Mouse (Mus musculus) embryonic facial prominence, embryonic 12.5 days (tissue): ENCODE results near the gene Wwp2. TPM values are rescaled to one million over a fixed set of nuclear protein-coding genes. Genes with fewer than 3 reads are reported as not detected.
A peak's percentile ranks its signal among the peaks of the same experiment; 100 is the strongest.

Source experiments
- ATAC-seq: fragments of 200-750 bp; cut with Nextera tagmentation; 2 replicates; pipeline ENCODE4 v1.8.0; 2017; ENCODE audit not compliant: insufficient number of reproducible peaks, insufficient read depth, low FRiP score, low TSS enrichment
- H3K27ac ChIP-seq: fragments of 300-500 bp; sonication (generic); 2 replicates; pipeline ENCODE4 v1.5.1; 2016; ENCODE audit warnings: mild to moderate bottlenecking
- H3K27me3 ChIP-seq: fragments of 300-500 bp; sonication (generic); 2 replicates; pipeline ENCODE4 v1.6.1; 2016; ENCODE audit warnings: mild to moderate bottlenecking, moderate library complexity
- H3K36me3 ChIP-seq: fragments of 300-500 bp; sonication (generic); 2 replicates; pipeline ENCODE4 v1.6.1; 2016; ENCODE audit warnings: mild to moderate bottlenecking
- H3K4me1 ChIP-seq: fragments of 300-500 bp; sonication (generic); 2 replicates; pipeline ENCODE4 v1.6.1; 2016
- H3K4me2 ChIP-seq: fragments of 300-500 bp; sonication (generic); replicated peaks from 2 replicates; pipeline ENCODE4 v1.6.1; 2016; ENCODE audit warnings: mild to moderate bottlenecking, moderate library complexity
- H3K4me3 ChIP-seq: fragments of 300-500 bp; sonication (generic); 2 replicates; pipeline ENCODE4 v1.5.1; 2016; ENCODE audit warnings: mild to moderate bottlenecking
- H3K9ac ChIP-seq: fragments of 300-500 bp; sonication (generic); 2 replicates; pipeline ENCODE4 v1.6.1; 2016; ENCODE audit warnings: mild to moderate bottlenecking, moderate library complexity
- H3K9me3 ChIP-seq: fragments of 300-500 bp; sonication (generic); 2 replicates; pipeline ENCODE4 v1.6.1; 2016; ENCODE audit warnings: mild to moderate bottlenecking, moderate library complexity
- WGBS: fragments of 180-500 bp; shearing (Covaris S2); methylation state at CpG from one replicate; pipeline ENCODE4 v1.1.7; 2016; 5-methylcytosine and 5-hydroxymethylcytosine counted together
- polyA plus RNA-seq: library from polyadenylated mRNA; unstranded; fragments of >200 nt; fragmentation: Nextera tagmentation; extraction: Ambion mirVana; gene quantifications from 2 replicates; pipeline ENCODE4 v1.2.1, GENCODE M21; 2016

Gene Wwp2
- polyA plus RNA-seq, 1 experiment from 2014 or later = 160 TPM

DNA sequence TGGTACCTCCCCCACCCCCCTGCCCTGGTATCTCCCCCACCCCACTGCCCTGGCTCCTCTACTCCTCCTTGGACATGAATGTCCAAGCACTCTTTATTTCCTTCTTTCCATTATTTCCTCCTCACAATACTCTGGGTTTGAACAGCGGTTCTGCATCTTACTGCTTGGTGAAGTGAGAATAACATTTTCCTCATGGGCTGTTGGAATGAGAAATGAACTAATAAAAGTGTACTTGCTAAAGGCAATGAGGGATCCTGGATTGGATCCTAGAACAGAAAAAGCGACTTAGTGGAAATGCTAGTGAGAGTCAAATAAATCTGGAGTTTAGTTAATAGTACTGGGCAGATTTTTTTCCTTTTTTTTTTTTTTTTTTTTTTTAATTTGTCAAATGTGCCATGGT lies 77.1 kb downstream of the Wwp2 start:
- Histone ChIP-seq H3K36me3 (peaks cover 4% of the 10 kb centered on the region; the same call in 1 of the 2 replicates), H3K4me2 (no peak overlapping the region), H3K4me3 (no peak overlapping the region), H3K27ac (no peak overlapping the region), H3K27me3 (no peaks in the 10 kb centered on the region), H3K9me3 (no peaks in the 10 kb centered on the region), H3K4me1 (no peaks in the 10 kb centered on the region), H3K9ac (no peak overlapping the region)
- no peak for ATAC-seq
- 90% methylated on average over 2 of the region's 2 CpGs for WGBS

DNA sequence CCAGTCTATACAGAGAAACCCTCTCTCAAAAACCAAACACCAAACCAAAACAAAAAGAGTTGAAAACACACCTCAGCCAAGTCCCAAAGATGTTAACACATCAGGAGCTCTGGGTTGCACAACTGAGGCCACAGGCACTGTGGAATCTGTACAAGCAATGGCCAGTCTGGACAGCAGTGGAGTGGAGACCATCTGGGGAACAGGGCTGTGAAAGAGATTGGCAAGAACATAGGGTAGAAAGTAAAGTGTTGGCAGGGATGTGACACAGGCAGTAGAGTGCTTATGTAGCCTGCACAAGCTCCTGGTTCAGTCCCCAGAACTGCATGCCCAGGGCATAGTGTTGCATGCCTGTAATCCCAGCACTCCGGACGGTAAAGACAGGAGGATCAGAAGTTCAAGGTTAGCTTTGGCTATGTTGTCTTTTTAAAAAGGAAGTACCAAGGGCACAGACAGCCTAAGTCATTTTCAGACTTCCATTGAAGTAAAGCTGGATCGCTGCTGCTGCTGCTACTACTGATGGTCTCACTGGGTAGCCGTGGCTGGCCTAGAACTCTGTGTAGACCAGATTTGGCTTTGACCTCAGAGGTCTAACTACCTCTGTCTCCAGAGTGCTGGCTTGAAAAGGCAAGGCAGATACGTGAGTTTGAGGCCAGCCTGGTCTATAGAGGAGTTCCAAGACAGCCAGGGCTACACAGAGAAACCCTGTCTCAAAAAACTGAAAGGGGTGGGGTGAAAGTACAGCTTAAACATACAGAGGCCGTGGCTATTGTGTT lies 79.0 kb downstream of the Wwp2 start:
- Histone ChIP-seq H3K9me3 (no peaks in the 10 kb centered on the region), H3K27me3 (no peaks in the 10 kb centered on the region), H3K4me3 (no peak overlapping the region), H3K4me1 (no peaks in the 10 kb centered on the region), H3K27ac (no peak overlapping the region), H3K4me2 (no peak overlapping the region), H3K9ac (no peak overlapping the region), H3K36me3 (peaks cover 4% of the 10 kb centered on the region; the same call in 1 of the 2 replicates)
- WGBS = 85% methylated on average over 6 of the region's 6 CpGs
- ATAC-seq = no peak

DNA sequence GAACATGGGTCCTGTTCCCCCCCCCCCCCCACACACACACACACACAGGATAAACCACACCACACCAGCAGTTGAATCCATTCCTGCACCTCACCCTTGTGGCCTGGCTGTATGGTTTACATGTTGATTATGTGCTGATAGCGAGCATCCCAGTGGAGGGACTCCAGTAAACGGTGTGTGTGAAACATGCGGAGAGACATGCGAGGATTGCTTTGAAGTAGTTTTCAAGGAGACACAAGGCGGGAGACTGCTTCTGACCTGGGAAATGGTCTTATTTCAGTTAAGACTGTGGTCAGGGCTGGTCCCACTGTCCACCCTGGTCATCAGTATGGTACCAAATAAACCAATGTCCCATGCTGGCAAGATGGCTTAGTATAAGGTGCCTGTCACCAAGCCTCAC lies 82.6 kb downstream of the Wwp2 start:
- ATAC-seq = no peak
- no peak overlapping the region for H3K27ac ChIP-seq

DNA sequence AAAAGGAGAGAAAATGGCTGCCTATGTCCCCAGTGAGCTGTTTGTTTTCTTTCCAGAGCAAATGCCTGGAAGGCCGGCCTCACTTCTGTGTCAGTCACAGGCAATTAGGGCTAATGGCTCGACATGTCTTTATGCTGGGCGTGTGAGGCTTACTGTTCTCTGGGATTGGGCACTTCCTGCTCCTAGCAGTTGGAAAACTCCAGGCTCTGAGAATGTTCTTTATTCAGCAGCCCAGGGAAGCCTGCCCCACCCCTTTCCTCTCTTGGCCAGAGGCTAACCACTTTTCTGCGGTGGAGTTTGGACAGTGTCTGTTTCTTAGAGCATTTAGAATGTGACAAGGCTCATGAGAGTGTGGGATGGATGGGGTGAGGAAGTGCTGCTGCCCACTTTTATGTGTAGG lies 83.7 kb downstream of the Wwp2 start:
- Histone ChIP-seq H3K4me2 (no peak overlapping the region), H3K4me1 (no peaks in the 10 kb centered on the region), H3K9me3 (no peaks in the 10 kb centered on the region), H3K36me3 (peaks cover 4% of the 10 kb centered on the region; the same call in 1 of the 2 replicates), H3K4me3 (no peak overlapping the region), H3K27ac (peak overlapping the region; percentile 71), H3K27me3 (no peaks in the 10 kb centered on the region), H3K9ac (no peak overlapping the region; the same call in 1 of the 2 replicates)
- no peak for ATAC-seq
- WGBS = 6% methylated on average over 4 of the region's 4 CpGs

More for the DNA sequence above, 82.6 kb downstream of the Wwp2 start:
- no peaks in the 10 kb centered on the region for H3K4me1 ChIP-seq
- H3K27me3 ChIP-seq = no peaks in the 10 kb centered on the region
- H3K9me3 ChIP-seq = no peaks in the 10 kb centered on the region
- no peak overlapping the region for H3K9ac ChIP-seq
- H3K36me3 ChIP-seq = peaks cover 4% of the 10 kb centered on the region; the same call in 1 of the 2 replicates
- no peak overlapping the region for H3K4me2 ChIP-seq
- no peak overlapping the region for H3K4me3 ChIP-seq
- WGBS = 78% methylated on average over 5 of the region's 5 CpGs

- no peak overlapping the region for H3K4me3 ChIP-seq
- no peak for ATAC-seq
- no peak overlapping the region for H3K4me2 ChIP-seq
- H3K36me3 ChIP-seq = peaks cover 4% of the 10 kb centered on the region; the same call in 1 of the 2 replicates
- H3K27me3 ChIP-seq = no peaks in the 10 kb centered on the region
- WGBS = 62% methylated on average over 8 of the region's 8 CpGs
- H3K4me1 ChIP-seq = no peaks in the 10 kb centered on the region
- no peaks in the 10 kb centered on the region for H3K9me3 ChIP-seq
- peak overlapping the region; percentile 24 for H3K27ac ChIP-seq
- H3K9ac ChIP-seq = no peak overlapping the region
Measured at GRCm38 (mm10) chr8:107521788-107522554, 85.8 kb downstream of the Wwp2 start.

- ATAC-seq = no peak; the same call in 1 of the 2 replicates
- H3K4me3 ChIP-seq = no peak overlapping the region
Measured at GRCm38 (mm10) chr8:107522555-107522833, 86.3 kb downstream of the Wwp2 start.

DNA sequence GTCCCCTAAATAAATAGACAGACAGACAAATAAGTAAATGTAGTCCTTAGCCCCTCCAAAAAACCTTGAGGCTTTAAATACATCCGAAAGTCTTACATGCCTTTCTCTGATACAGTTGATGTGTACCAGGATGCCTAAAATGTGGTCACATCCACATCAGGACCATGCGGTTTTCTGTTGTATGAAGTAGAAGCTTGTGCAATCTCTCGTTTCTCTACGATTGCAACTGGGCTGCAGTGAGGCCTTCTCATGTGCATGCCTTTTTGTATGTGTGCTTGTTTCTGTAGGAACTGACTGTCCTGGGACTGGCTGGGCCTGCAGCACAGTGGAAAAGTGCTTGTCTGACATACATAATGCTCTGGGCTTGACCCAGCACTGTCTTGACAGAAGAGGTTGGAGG lies 88.4 kb downstream of the Wwp2 start:
- Histone ChIP-seq H3K27ac (no peak overlapping the region), H3K4me1 (no peaks in the 10 kb centered on the region), H3K9me3 (no peaks in the 10 kb centered on the region), H3K27me3 (no peaks in the 10 kb centered on the region), H3K4me3 (no peak overlapping the region), H3K36me3 (no peaks in the 10 kb centered on the region), H3K9ac (no peak overlapping the region), H3K4me2 (no peak overlapping the region)
- 89% methylated on average over 4 of the region's 4 CpGs for WGBS
- ATAC-seq = no peak

More at GRCm38 (mm10) chr8:107522555-107522833, 86.3 kb downstream of the Wwp2 start:
- H3K36me3 ChIP-seq = peaks cover 4% of the 10 kb centered on the region; the same call in 1 of the 2 replicates
- no peaks in the 10 kb centered on the region for H3K27me3 ChIP-seq
- 54% methylated on average over 4 of the region's 4 CpGs for WGBS
- H3K9ac ChIP-seq = no peak overlapping the region
- H3K4me2 ChIP-seq = no peak overlapping the region
- H3K27ac ChIP-seq = no peak overlapping the region; the same call in 1 of the 2 replicates
- H3K9me3 ChIP-seq = no peaks in the 10 kb centered on the region
- H3K4me1 ChIP-seq = no peaks in the 10 kb centered on the region

- no peak overlapping the region for H3K4me3 ChIP-seq
- no peaks in the 10 kb centered on the region for H3K27me3 ChIP-seq
- no peak overlapping the region for H3K4me2 ChIP-seq
- no peak overlapping the region for H3K9ac ChIP-seq
- WGBS = 67% methylated on average over 6 of the region's 6 CpGs
- no peak overlapping the region for H3K27ac ChIP-seq
- no peaks in the 10 kb centered on the region for H3K36me3 ChIP-seq
- H3K9me3 ChIP-seq = no peaks in the 10 kb centered on the region
- no peaks in the 10 kb centered on the region for H3K4me1 ChIP-seq
- ATAC-seq = no peak
Measured at GRCm38 (mm10) chr8:107528786-107529185, 92.6 kb downstream of the Wwp2 start.

DNA sequence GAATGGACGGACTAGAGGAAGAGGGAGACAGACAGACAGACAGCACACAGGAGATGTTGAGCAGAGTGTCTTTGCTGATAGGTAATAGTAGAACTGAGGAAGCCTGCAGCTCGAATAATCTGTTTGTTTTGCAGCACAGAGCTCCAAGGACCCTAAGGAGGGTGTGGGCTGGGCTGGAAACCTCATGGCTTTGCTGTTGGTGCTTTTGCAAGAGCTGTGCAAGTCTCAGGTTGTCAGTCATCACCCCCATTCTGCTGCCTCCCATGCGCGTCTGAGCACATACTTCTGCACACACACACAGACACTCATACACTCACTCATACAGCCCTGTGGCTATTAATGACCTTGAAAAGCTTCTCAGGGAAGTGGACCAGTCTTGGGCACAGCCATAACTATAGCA lies 101.3 kb downstream of the Wwp2 start:
- 68% methylated on average over 4 of the region's 4 CpGs for WGBS
- Histone ChIP-seq H3K9me3 (no peaks in the 10 kb centered on the region), H3K36me3 (peaks cover 15% of the 10 kb centered on the region), H3K4me3 (no peak overlapping the region), H3K27ac (no peak overlapping the region), H3K4me2 (no peak overlapping the region), H3K9ac (no peak overlapping the region), H3K4me1 (no peaks in the 10 kb centered on the region), H3K27me3 (no peaks in the 10 kb centered on the region)
- no peak for ATAC-seq

GRCm38 (mm10) chr8:107540623-107541022 lies 104.5 kb downstream of the Wwp2 start:
- H3K4me1 ChIP-seq = peaks cover 19% of the 10 kb centered on the region
- no peak for ATAC-seq
- H3K36me3 ChIP-seq = peaks cover 12% of the 10 kb centered on the region
- no peak overlapping the region for H3K27ac ChIP-seq
- no peak overlapping the region for H3K9ac ChIP-seq
- H3K4me2 ChIP-seq = no peak overlapping the region
- H3K27me3 ChIP-seq = no peaks in the 10 kb centered on the region
- no peaks in the 10 kb centered on the region for H3K9me3 ChIP-seq
- no peak overlapping the region for H3K4me3 ChIP-seq
- 89% methylated on average over 12 of the region's 12 CpGs for WGBS

- peaks cover 20% of the 10 kb centered on the region for H3K4me1 ChIP-seq
- WGBS = 85% methylated on average over 4 of the region's 4 CpGs
- peaks cover 10% of the 10 kb centered on the region for H3K36me3 ChIP-seq
- H3K4me3 ChIP-seq = no peak overlapping the region
- no peaks in the 10 kb centered on the region for H3K27me3 ChIP-seq
- ATAC-seq = no peak
- H3K27ac ChIP-seq = no peak overlapping the region
- no peak overlapping the region for H3K4me2 ChIP-seq
- H3K9me3 ChIP-seq = no peaks in the 10 kb centered on the region
- H3K9ac ChIP-seq = no peak overlapping the region
Measured at GRCm38 (mm10) chr8:107541369-107541768, 105.2 kb downstream of the Wwp2 start.

- no peak for ATAC-seq
- H3K9me3 ChIP-seq = no peaks in the 10 kb centered on the region
- no peak overlapping the region for H3K4me3 ChIP-seq
- H3K4me1 ChIP-seq = peaks cover 28% of the 10 kb centered on the region
- H3K9ac ChIP-seq = no peak overlapping the region
- H3K27me3 ChIP-seq = no peaks in the 10 kb centered on the region
- H3K27ac ChIP-seq = no peak overlapping the region
- no peak overlapping the region for H3K4me2 ChIP-seq
- H3K36me3 ChIP-seq = peaks cover 10% of the 10 kb centered on the region
- 74% methylated on average over 3 of the region's 3 CpGs for WGBS
Measured at GRCm38 (mm10) chr8:107542151-107542550, 106.0 kb downstream of the Wwp2 start.
